Mouse (Mus musculus): Measurements from ENCODE around the gene Gpam.

The Gpam gene

GRCm38 (mm10) chr19:55103081-55103830 is 23.8 kb downstream of the Gpam start:
- peak; percentile 86 for DNase-seq (ENCODE audit: low read depth)

- DNase-seq (ENCODE audit: low read depth): no peak
Measured at GRCm38 (mm10) chr19:55101659-55102058, 25.4 kb downstream of the Gpam start.

- DNase-seq (ENCODE audit: low read depth): peak; percentile 40
Measured at GRCm38 (mm10) chr19:55100227-55101140, 26.6 kb downstream of the Gpam start.

- DNase-seq (ENCODE audit: low read depth): peak; percentile 96
Measured at GRCm38 (mm10) chr19:55099184-55100160, 27.6 kb downstream of the Gpam start.

- peak; percentile 74 for DNase-seq (ENCODE audit: low read depth)
Measured at GRCm38 (mm10) chr19:55098409-55099183, 28.4 kb downstream of the Gpam start.

GRCm38 (mm10) chr19:55097396-55097967 is 29.6 kb downstream of the Gpam start:
- no peak for DNase-seq (ENCODE audit: low read depth)

- DNase-seq (ENCODE audit: low read depth): no peak
Measured at GRCm38 (mm10) chr19:55096666-55097065, 30.4 kb downstream of the Gpam start.

- DNase-seq (ENCODE audit: low read depth): no peak
Measured at GRCm38 (mm10) chr19:55095547-55095946, 31.5 kb downstream of the Gpam start.

- no peak for DNase-seq (ENCODE audit: low read depth)
Measured at GRCm38 (mm10) chr19:55091602-55092413, 35.2 kb downstream of the Gpam start.

- no peak for DNase-seq (ENCODE audit: low read depth)
Measured at GRCm38 (mm10) chr19:55090885-55091284, 36.2 kb downstream of the Gpam start.

GRCm38 (mm10) chr19:55090142-55090541 is 36.9 kb downstream of the Gpam start:
- DNase-seq (ENCODE audit: low read depth): no peak

- no peak for DNase-seq (ENCODE audit: low read depth)
Measured at GRCm38 (mm10) chr19:55087776-55088175, 39.3 kb downstream of the Gpam start.

GRCm38 (mm10) chr19:55085857-55086185 is 41.2 kb downstream of the Gpam start:
- DNase-seq (ENCODE audit: low read depth): no peak

GRCm38 (mm10) chr19:55084971-55085856 is 41.8 kb downstream of the Gpam start:
- no peak for DNase-seq (ENCODE audit: low read depth)

- DNase-seq (ENCODE audit: low read depth): no peak
Measured at GRCm38 (mm10) chr19:55076822-55077221, 50.2 kb downstream of the Gpam start.

GRCm38 (mm10) chr19:55073004-55073403 is 54.0 kb downstream of the Gpam start:
- DNase-seq (ENCODE audit: low read depth): peak; percentile 53

- DNase-seq (ENCODE audit: low read depth): no peak
Measured at GRCm38 (mm10) chr19:55069054-55069453, 58.0 kb downstream of the Gpam start.

GRCm38 (mm10) chr19:55063272-55063671 is 63.8 kb downstream of the Gpam start:
- DNase-seq (ENCODE audit: low read depth): peak; percentile 42

- no peak for DNase-seq (ENCODE audit: low read depth)
Measured at GRCm38 (mm10) chr19:55062501-55062900, 64.5 kb downstream of the Gpam start.
